Mouse (Mus musculus) hindbrain, embryonic 13.5 days (tissue): ENCODE results near the gene Myo1e. TPM values are rescaled to one million over a fixed set of nuclear protein-coding genes. Genes with fewer than 3 reads are reported as not detected.
A peak's percentile ranks its signal among the peaks of the same experiment; 100 is the strongest.

Experiments used
- ATAC-seq: fragments of 200-750 bp; cut with Nextera tagmentation; 2 replicates; pipeline ENCODE4 v1.8.0; 2017; ENCODE audit warnings: moderate TSS enrichment; ENCODE audit not compliant: low FRiP score
- H3K27ac ChIP-seq: fragments of 300-500 bp; sonication (generic); 2 replicates; pipeline ENCODE4 v1.5.1; 2015; ENCODE audit warnings: inconsistent platforms, mild to moderate bottlenecking, moderate library complexity
- H3K27me3 ChIP-seq: fragments of 300-500 bp; sonication (generic); 2 replicates; pipeline ENCODE4 v1.6.1; 2015; ENCODE audit warnings: mild to moderate bottlenecking, inconsistent platforms
- H3K36me3 ChIP-seq: fragments of 300-500 bp; sonication (generic); 2 replicates; pipeline ENCODE4 v1.6.1; 2015; ENCODE audit warnings: mild to moderate bottlenecking, inconsistent platforms
- H3K4me1 ChIP-seq: fragments of 300-500 bp; sonication (generic); replicated peaks from 2 replicates; pipeline ENCODE4 v1.6.1; 2015; ENCODE audit warnings: inconsistent platforms
- H3K4me2 ChIP-seq: fragments of 300-500 bp; sonication (generic); 2 replicates; pipeline ENCODE4 v1.6.1; 2015; ENCODE audit warnings: inconsistent platforms, mild to moderate bottlenecking, moderate library complexity
- H3K4me3 ChIP-seq: fragments of 300-500 bp; sonication (generic); 2 replicates; pipeline ENCODE4 v1.5.1; 2015; ENCODE audit warnings: mild to moderate bottlenecking, inconsistent platforms
- H3K9ac ChIP-seq: fragments of 300-500 bp; sonication (generic); 2 replicates; pipeline ENCODE4 v1.6.1; 2015; ENCODE audit warnings: mild to moderate bottlenecking, inconsistent platforms
- H3K9me3 ChIP-seq: fragments of 300-500 bp; sonication (generic); 2 replicates; pipeline ENCODE4 v1.6.1; 2016; ENCODE audit warnings: inconsistent platforms
- WGBS: fragments of 180-500 bp; shearing (Covaris S2); methylation state at CpG from one replicate; pipeline ENCODE4 v1.1.7; 2015; 5-methylcytosine and 5-hydroxymethylcytosine counted together
- polyA plus RNA-seq: library from polyadenylated mRNA; unstranded; fragments of >200 nt; fragmentation: Nextera tagmentation; extraction: Ambion mirVana; gene quantifications from 2 replicates; pipeline ENCODE4 v1.2.1, GENCODE M21; 2015

The Myo1e gene
- polyA plus RNA-seq, 1 experiment from 2014 or later: 9.2 TPM

GRCm38 (mm10) chr9:70277076-70277475 lies 69.9 kb downstream of the Myo1e start:
- Histone ChIP-seq H3K4me1 (no peaks in the 10 kb centered on the region), H3K36me3 (no peaks in the 10 kb centered on the region), H3K4me3 (no peak overlapping the region), H3K4me2 (no peak overlapping the region), H3K9me3 (no peaks in the 10 kb centered on the region), H3K27ac (no peak overlapping the region), H3K27me3 (no peaks in the 10 kb centered on the region), H3K9ac (no peak overlapping the region)
- WGBS: 94% methylated on average over 3 of the region's 3 CpGs
- no peak for ATAC-seq

DNA sequence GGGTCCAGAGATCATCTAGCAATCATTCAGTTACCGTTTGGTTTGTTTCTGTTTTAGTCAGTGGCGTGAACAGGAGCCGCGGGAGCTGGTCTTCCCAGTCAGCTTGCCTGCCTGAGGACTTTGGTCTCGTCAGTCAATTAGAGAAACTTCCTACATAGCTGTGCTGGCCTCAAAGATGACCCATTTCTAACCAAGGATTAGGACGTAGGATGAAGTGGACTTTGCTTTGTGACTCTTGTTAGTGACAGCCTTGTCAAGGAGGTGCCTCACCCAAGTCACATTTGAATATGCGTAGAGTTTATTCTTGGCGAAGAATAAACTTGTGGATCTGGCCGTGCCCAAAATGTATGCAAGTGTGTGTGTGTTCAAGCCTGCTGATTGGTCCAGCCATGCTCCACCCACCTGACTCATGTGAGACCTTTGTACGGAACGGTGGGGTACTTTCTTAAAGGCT lies 70.4 kb downstream of the Myo1e start:
- no peaks in the 10 kb centered on the region for H3K36me3 ChIP-seq
- no peaks in the 10 kb centered on the region for H3K4me1 ChIP-seq
- no peak overlapping the region for H3K27ac ChIP-seq
- no peak overlapping the region for H3K4me2 ChIP-seq
- no peaks in the 10 kb centered on the region for H3K9me3 ChIP-seq
- no peak overlapping the region for H3K4me3 ChIP-seq
- WGBS: 88% methylated on average over 11 of the region's 11 CpGs
- no peak for ATAC-seq
- no peak overlapping the region for H3K9ac ChIP-seq
- no peaks in the 10 kb centered on the region for H3K27me3 ChIP-seq

DNA sequence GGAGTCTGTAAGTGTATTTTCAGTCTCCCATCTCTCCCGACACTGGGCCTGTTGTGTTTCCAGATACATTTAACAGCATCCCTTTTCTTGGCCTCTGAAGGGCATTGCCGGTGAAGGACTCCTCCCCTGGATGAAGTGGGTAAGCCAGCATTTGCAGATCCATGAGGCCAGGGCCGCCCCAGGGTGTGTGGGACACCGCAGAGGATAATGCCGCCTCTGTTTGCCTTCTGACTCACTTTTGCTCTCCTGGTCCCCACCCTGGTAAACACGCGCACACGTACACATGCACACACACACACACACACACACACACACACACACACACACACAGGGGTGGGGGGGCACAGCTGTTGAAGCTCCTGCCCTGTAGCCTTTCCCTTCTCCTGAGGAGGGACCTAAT lies 74.3 kb downstream of the Myo1e start:
- H3K27me3 ChIP-seq: no peaks in the 10 kb centered on the region
- no peaks in the 10 kb centered on the region for H3K4me1 ChIP-seq
- 92% methylated on average over 8 of the region's 8 CpGs for WGBS
- no peak for ATAC-seq
- no peaks in the 10 kb centered on the region for H3K36me3 ChIP-seq
- H3K4me3 ChIP-seq: no peak overlapping the region
- no peak overlapping the region for H3K9ac ChIP-seq
- H3K27ac ChIP-seq: no peak overlapping the region
- H3K4me2 ChIP-seq: no peak overlapping the region
- H3K9me3 ChIP-seq: no peaks in the 10 kb centered on the region

GRCm38 (mm10) chr9:70282107-70282506 lies 75.0 kb downstream of the Myo1e start:
- Histone ChIP-seq H3K9me3 (no peaks in the 10 kb centered on the region), H3K27ac (no peak overlapping the region), H3K27me3 (no peaks in the 10 kb centered on the region), H3K4me3 (no peak overlapping the region), H3K4me2 (no peak overlapping the region), H3K36me3 (no peaks in the 10 kb centered on the region), H3K9ac (no peak overlapping the region), H3K4me1 (no peaks in the 10 kb centered on the region)
- ATAC-seq: no peak
- WGBS: 85% methylated on average over 8 of the region's 8 CpGs

DNA sequence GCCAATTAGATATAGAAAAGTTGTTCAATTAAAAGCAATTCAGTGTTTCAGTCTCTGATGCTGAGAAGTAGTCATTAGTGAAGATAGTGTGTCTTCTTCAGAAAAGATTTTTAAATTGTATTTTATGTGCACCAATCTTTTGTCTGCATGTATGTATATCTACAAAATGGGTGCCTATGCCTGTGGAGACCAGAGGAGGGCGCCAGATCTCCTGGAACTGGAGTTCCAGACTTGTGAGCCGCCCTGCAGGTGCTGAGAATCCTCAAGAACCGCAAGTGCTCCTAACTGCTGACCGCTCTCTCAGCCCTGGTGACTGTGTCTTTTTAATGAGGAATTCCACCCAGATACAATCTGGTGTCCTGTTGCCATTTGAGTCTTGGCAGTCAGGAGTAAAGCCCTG lies 76.0 kb downstream of the Myo1e start:
- H3K4me2 ChIP-seq: no peak overlapping the region
- H3K27ac ChIP-seq: no peak overlapping the region
- H3K4me1 ChIP-seq: no peaks in the 10 kb centered on the region
- 83% methylated on average over 4 of the region's 4 CpGs for WGBS
- no peak overlapping the region for H3K4me3 ChIP-seq
- no peaks in the 10 kb centered on the region for H3K27me3 ChIP-seq
- no peaks in the 10 kb centered on the region for H3K36me3 ChIP-seq
- ATAC-seq: no peak
- H3K9ac ChIP-seq: no peak overlapping the region
- H3K9me3 ChIP-seq: no peaks in the 10 kb centered on the region

DNA sequence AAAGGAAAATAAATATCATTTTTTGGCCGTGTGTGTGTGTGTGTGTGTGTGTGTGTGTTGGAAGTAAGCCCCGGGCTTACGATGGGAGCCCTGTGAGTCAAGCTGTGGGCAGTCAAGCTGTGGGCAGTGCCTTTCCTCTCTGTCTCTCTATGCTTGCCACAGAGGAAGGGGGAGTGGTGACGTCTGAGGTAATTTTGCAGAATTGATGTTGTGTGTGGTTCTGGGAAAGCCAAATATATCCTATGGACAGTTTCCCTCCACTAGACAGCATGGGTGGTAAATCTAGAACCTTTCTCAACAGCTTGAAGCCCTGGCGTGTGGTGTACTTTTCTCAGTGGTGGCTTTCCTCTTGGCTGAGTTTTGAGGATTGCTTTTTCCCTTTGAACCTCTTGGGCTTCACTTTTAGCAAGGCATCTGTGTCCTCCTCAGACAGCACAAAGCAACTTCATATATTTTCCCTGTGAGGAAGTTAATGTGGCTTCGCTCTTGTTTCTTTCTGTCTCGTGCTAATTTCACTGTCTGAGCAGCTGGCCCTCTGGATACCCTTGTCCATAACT lies 77.5 kb downstream of the Myo1e start:
- Histone ChIP-seq H3K27ac (no peak overlapping the region), H3K9me3 (no peaks in the 10 kb centered on the region), H3K4me2 (no peak overlapping the region), H3K9ac (no peak overlapping the region), H3K4me1 (no peaks in the 10 kb centered on the region), H3K4me3 (no peak overlapping the region), H3K27me3 (no peaks in the 10 kb centered on the region), H3K36me3 (no peaks in the 10 kb centered on the region)
- no peak for ATAC-seq
- 88% methylated on average over 7 of the region's 7 CpGs for WGBS

- WGBS: 38% methylated on average over 10 of the region's 10 CpGs
- ATAC-seq: no peak
- no peaks in the 10 kb centered on the region for H3K36me3 ChIP-seq
Measured at GRCm38 (mm10) chr9:70290785-70291184, 83.6 kb downstream of the Myo1e start.

DNA sequence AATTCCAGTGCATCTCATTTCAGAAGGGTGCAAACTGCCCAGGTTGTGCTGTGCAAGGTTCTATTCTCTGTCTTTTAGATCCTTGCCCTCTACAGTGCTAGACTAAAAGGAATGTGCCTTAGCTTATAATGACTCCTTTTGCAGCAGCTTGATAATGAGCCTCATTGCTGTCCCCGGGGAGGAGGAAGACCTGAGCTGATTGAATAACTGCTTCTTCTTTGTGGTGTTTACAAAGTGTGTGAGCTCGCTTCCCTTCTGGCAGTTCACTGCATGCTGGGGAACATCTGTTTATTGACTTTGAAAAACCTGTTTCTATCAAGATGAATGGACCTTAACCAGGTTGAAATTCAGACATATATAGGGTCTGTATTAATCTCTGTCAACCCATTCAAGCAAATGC lies 89.8 kb downstream of the Myo1e start:
- Histone ChIP-seq H3K9me3 (no peaks in the 10 kb centered on the region), H3K36me3 (0 out of 2 replicates have a peak, but pooled peaks cover under 1% of the 10 kb centered on the region), H3K4me3 (no peak overlapping the region), H3K4me1 (peaks cover 23% of the 10 kb centered on the region), H3K9ac (no peak overlapping the region), H3K27ac (peak overlapping the region; percentile 30; the same call in 1 of the 2 replicates), H3K4me2 (no peak overlapping the region), H3K27me3 (no peaks in the 10 kb centered on the region)
- WGBS: 9% methylated on average over 2 of the region's 2 CpGs
- 0 out of 2 replicates have a peak, but pooled peaks have one; percentile 52 for ATAC-seq

More at GRCm38 (mm10) chr9:70290785-70291184, 83.6 kb downstream of the Myo1e start:
- Histone ChIP-seq H3K27ac (peak overlapping the region; percentile 52; the same call in 1 of the 2 replicates), H3K4me2 (no peak overlapping the region), H3K27me3 (no peaks in the 10 kb centered on the region), H3K9me3 (no peaks in the 10 kb centered on the region), H3K4me1 (peaks cover 23% of the 10 kb centered on the region), H3K9ac (peak overlapping the region; percentile 24; the same call in 1 of the 2 replicates), H3K4me3 (no peak overlapping the region)

DNA sequence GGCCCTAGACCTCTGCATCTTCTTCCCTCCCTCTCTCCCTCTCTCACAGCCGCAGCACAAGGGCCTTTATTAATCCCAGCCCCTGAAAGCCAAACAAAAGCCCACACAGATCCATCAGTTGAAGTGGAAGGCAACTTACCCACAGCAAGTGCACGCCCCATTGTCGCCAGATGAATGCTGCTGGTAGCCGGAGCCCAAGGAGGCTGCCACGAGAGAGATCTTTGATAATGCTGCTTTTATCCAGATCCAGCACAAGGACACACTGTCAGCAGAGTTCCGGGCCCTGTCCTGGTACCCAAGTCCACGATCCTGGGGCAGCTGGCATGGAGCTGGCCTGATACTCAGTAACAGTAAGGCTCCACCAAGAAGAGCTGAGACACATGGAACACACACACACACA lies 91.1 kb downstream of the Myo1e start:
- peaks cover 8% of the 10 kb centered on the region; the same call in 1 of the 2 replicates for H3K36me3 ChIP-seq
- no peak overlapping the region for H3K4me2 ChIP-seq
- H3K4me1 ChIP-seq: peaks cover 16% of the 10 kb centered on the region
- no peak for ATAC-seq
- WGBS: 19% methylated on average over 7 of the region's 7 CpGs
- H3K9me3 ChIP-seq: no peaks in the 10 kb centered on the region
- 0 out of 2 replicates have a peak overlapping the region, but pooled peaks have one; percentile 29 for H3K9ac ChIP-seq
- 0 out of 2 replicates have a peak overlapping the region, but pooled peaks have one; percentile 30 for H3K27ac ChIP-seq
- no peak overlapping the region for H3K4me3 ChIP-seq
- no peaks in the 10 kb centered on the region for H3K27me3 ChIP-seq

DNA sequence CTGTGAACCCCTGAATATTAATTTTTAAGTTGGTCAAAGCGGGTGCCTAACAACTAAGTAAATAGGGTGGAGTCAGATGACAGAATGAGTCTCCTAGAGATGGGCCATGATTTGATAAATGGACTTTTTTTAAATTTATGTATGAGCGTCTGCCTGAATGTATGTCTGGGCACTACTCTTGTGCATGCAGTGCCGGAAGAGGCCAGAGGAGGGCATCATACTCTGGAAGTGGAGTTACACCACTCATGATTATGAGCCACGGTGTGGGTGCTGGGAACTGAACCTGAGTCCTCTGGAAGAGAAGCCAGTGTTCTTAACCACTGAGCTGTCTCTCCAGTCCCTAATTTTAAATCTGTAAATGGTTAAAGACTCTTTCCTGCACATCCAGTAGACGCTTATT lies 93.6 kb downstream of the Myo1e start:
- no peak overlapping the region for H3K4me3 ChIP-seq
- H3K4me1 ChIP-seq: peaks cover 16% of the 10 kb centered on the region
- ATAC-seq: no peak
- no peaks in the 10 kb centered on the region for H3K27me3 ChIP-seq
- no peaks in the 10 kb centered on the region for H3K9me3 ChIP-seq
- no peak overlapping the region for H3K27ac ChIP-seq
- WGBS: 97% methylated on average over 5 of the region's 5 CpGs
- H3K9ac ChIP-seq: no peak overlapping the region
- peaks cover 8% of the 10 kb centered on the region; the same call in 1 of the 2 replicates for H3K36me3 ChIP-seq
- H3K4me2 ChIP-seq: no peak overlapping the region

DNA sequence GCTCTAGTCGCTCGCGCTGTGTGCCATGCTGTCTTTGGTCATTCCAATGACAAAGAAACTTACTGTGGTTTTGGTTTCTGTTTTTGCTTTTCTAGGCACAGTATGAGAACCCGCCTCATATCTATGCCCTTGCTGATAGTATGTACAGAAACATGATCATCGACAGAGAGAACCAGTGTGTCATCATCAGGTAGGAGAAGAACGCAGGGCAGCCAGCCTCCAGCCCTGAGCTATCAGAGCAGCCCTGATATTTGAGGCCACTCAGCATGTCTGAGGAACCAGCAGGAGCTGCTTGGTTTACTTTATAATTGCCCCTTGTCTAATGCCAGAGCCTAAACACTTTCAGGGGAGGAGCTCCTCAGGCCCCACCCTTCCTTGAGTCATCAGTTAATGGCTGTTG lies 94.4 kb downstream of the Myo1e start:
- no peaks in the 10 kb centered on the region for H3K27me3 ChIP-seq
- peaks cover 15% of the 10 kb centered on the region for H3K4me1 ChIP-seq
- ATAC-seq: no peak
- no peak overlapping the region for H3K4me3 ChIP-seq
- H3K27ac ChIP-seq: no peak overlapping the region
- 96% methylated on average over 6 of the region's 6 CpGs for WGBS
- no peak overlapping the region for H3K4me2 ChIP-seq
- H3K9ac ChIP-seq: no peak overlapping the region
- peaks cover 8% of the 10 kb centered on the region; the same call in 1 of the 2 replicates for H3K36me3 ChIP-seq
- H3K9me3 ChIP-seq: no peaks in the 10 kb centered on the region

DNA sequence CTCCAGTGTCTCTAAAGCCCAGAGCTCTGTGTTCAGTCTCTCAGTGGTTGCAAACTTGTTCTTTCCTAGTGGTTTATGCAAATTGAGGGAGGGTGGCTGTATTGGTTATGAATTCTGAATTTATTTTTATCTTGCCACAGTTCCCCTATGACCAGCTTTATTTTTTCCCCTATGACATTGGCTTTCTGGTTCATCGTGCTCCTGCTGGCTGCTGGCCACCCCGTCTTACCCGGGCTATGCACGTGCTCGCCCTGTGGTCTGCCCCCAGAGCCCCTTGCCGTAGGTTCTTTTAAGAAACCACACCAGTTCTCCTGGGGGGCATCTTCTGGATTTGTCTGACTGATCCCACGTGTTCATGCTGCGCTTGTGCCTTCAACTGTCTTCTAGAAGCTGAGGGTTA lies 97.8 kb downstream of the Myo1e start:
- Histone ChIP-seq H3K27me3 (no peaks in the 10 kb centered on the region), H3K36me3 (peaks cover 8% of the 10 kb centered on the region; the same call in 1 of the 2 replicates), H3K27ac (no peak overlapping the region), H3K4me1 (no peaks in the 10 kb centered on the region; the same call in 1 of the 2 replicates), H3K9ac (no peak overlapping the region), H3K9me3 (no peaks in the 10 kb centered on the region), H3K4me2 (no peak overlapping the region), H3K4me3 (no peak overlapping the region)
- 89% methylated on average over 8 of the region's 8 CpGs for whole genome bisulfite sequencing
- ATAC-seq: no peak

- ATAC-seq: no peak
- Histone ChIP-seq H3K9ac (no peak overlapping the region), H3K4me2 (no peak overlapping the region), H3K4me1 (no peaks in the 10 kb centered on the region; the same call in 1 of the 2 replicates), H3K4me3 (no peak overlapping the region), H3K36me3 (no peaks in the 10 kb centered on the region), H3K9me3 (no peaks in the 10 kb centered on the region), H3K27ac (no peak overlapping the region), H3K27me3 (no peaks in the 10 kb centered on the region)
- 84% methylated on average over 1 of the region's 1 CpGs for WGBS
Measured at GRCm38 (mm10) chr9:70310046-70310445, 102.9 kb downstream of the Myo1e start.
